Mouse (Mus musculus): ENCODE results near the gene Olfr1423.
"Not testable (repeated sequence)": the region's sequence is repeated elsewhere in the genome, so short reads cannot be mapped to it uniquely, and the experiment has no call there.

Olfr1423 gene

GRCm38 (mm10) chr19:12007105-12007931 lies 33.8 kb downstream of the Olfr1423 start:
- peak in 1 of 2 experiments; percentile 44 for DNase-seq (ENCODE audit: low spot score in 2 of 2)

- peak in 1 of 2 experiments; percentile 35 for DNase-seq (ENCODE audit: low spot score in 2 of 2)
Observed at GRCm38 (mm10) chr19:12006361-12006947, 34.7 kb downstream of the Olfr1423 start.

- peak; percentile 94 to 95 for DNase-seq (ENCODE audit: low spot score in 2 of 2)
Observed at GRCm38 (mm10) chr19:12005376-12006360, 35.4 kb downstream of the Olfr1423 start.

DNA sequence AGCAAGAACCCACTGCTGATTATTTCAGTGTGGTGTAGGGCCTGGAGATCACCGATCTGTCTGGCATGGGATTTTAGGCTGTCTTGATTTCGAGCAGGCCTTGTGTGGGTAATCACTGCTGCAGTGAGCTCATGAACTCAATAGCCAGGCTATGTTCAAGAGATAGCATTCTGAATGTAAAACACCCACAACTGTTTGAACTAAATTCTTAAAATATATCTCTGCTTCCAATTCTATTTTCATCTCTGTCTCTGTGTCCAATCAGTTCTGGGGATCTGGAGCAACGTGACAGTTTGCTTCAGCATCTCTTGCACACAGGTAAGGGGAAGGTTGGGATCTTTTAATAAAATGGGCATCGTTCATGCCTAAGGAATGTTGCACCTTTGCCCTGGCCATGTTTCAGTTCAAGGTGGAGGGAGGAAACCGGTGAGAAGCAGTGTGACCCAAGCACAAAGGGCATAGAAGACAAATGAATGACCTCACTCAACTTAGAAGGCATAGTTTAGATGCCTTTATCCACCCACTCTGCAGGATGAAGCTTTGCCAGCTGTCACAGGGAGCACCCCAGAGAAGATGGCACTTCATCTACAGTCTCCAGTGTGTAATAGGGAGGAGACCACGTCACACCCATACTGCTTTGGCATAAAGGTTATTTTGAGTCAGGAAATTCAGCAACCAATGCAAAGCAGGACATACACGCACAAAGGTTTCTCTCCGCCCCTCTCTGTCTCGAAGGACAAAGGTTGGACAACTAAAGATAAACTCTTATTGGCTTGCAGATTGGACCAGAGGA lies 36.7 kb downstream of the Olfr1423 start:
- DNase-seq (ENCODE audit: low spot score in 2 of 2), result peak in 1 of 2 experiments; percentile 34

DNA sequence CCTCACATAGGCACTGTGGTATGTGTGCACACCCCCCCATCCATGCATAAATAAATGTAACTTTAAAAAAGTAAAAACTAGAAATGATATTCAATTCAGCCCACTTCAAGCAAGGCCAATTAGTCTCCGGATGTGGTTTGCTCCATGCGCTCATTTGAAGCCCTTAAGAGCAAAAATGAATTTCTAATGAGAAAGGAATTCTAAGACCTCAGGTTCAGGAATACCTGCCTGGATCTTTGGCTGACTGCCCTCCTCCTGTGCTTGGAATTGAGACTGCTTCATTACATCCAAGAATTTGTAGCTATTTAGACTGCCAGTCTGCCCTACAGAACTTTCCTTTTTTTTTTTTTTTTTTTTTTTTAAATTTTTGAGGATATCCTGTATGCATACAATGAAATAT lies 37.5 kb downstream of the Olfr1423 start:
- DNase-seq (ENCODE audit: low spot score in 2 of 2), result no peak

- no peak for DNase-seq (ENCODE audit: low spot score in 2 of 2)
Observed at GRCm38 (mm10) chr19:12002791-12003190, 38.3 kb downstream of the Olfr1423 start.

DNA sequence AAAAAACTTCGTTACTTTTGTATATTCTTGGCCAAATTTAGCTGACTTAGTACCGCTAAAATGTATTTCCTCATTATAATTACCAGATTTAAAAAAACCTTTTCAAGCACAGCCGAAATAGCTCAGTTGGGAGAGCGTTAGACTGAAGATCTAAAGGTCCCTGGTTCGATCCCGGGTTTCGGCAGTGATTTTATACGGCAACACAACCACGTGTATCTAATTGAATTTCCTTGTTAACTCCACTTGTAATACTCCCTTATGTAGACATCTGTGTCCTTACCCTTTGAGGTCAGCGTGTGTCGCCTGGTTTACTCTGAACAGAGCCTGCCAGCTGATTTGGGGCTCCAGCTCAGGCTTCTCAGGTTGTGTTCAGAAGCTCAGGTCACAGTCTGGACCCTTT lies 39.0 kb downstream of the Olfr1423 start:
- DNase-seq (ENCODE audit: low spot score in 2 of 2), result peak; percentile 70 to 72

- DNase-seq (ENCODE audit: low spot score in 2 of 2), result no peak
Observed at GRCm38 (mm10) chr19:12001686-12002085, 39.4 kb downstream of the Olfr1423 start.

- no peak for DNase-seq (ENCODE audit: low spot score in 2 of 2)
Observed at GRCm38 (mm10) chr19:11995722-11996448, 45.2 kb downstream of the Olfr1423 start.

DNA sequence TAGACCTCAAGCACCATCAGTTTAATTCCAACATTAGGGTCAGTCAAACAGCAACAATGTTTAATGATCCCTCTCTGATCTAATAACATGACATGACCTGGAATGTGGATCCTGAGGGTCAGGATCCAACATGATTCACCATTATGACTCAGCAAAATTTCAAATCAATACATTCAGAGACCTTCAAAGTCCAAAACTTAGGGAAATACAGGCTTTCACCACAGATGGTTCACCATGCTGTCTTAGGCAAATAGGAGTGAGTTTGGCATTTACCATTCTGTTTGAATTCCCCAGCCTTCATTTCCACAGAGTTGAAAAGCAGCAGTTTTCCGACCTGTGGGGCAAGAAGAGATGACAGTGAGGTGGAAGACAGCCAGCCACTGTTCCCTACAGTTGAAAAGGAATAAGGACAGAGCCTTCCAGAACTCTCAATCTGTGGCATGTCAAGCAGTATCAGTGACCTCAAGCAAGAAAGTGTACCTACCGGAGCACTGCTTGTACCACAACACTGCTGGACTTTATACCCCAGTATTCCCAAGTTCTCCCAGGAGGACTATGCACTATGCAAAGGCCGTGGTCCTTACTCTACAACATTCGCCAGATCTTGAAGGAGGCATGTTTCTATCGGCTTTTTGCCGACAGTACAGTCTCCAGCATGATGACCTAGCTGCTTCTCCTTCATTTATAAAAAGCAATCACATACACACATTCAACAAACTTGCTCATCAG lies 46.2 kb downstream of the Olfr1423 start:
- no peak for DNase-seq (ENCODE audit: low spot score in 2 of 2)

GRCm38 (mm10) chr19:11992441-11993029 lies 48.6 kb downstream of the Olfr1423 start:
- DNase-seq (ENCODE audit: low spot score in 2 of 2), result no peak

DNA sequence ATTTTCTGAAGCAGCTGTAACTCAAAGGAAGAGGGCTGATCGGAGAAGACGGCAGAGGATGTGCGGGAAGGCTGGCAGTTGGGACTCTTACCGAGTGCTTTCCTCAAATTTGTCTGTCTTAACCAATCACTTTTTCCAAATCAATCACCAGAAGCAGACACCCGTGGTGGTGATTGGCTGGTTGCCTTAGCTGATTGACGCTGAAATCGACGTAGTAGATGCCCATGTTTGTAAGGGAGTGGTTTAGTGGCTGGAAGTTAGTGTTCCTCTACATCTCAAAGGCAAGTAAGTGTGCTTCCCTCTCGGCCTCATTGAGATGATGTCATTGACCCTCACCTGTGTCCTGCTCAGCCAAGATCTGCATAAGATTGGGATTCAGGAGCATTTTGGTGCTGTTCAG lies 49.1 kb downstream of the Olfr1423 start:
- DNase-seq (ENCODE audit: low spot score in 2 of 2), result no peak

- DNase-seq (ENCODE audit: low spot score in 2 of 2), result no peak
Observed at GRCm38 (mm10) chr19:11989334-11989733, 51.8 kb downstream of the Olfr1423 start.

GRCm38 (mm10) chr19:11987841-11988240 lies 53.3 kb downstream of the Olfr1423 start:
- no peak for DNase-seq (ENCODE audit: low spot score in 2 of 2)

DNA sequence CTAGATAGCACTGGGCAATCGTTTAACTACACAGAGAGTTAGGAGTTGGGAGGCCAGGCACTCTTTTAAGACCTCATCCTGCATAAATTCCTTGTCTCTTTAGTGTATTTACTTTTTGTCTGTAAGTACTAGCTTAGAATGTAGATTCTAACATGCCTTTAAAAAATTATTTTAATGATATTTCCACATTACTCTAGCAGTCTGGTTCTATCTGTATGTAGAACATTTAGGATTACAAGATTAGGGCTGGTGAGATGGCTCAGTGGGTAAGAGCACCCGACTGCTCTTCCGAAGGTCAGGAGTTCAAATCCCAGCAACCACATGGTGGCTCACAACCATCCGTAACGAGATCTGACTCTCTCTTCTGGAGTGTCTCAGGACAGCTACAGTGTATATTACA lies 56.5 kb downstream of the Olfr1423 start:
- DNase-seq (ENCODE audit: low spot score in 2 of 2), result not testable (repeated sequence)
